Mouse (Mus musculus) kidney, adult 18-20 months (tissue): Measurements from ENCODE around the gene Zc3h13.
A peak's percentile ranks its signal among the peaks of the same experiment; 100 is the strongest.

Experiments
- DNase-seq: peaks from one replicate; pipeline ENCODE4 v3.0.0; 2021

Gene Zc3h13

DNA sequence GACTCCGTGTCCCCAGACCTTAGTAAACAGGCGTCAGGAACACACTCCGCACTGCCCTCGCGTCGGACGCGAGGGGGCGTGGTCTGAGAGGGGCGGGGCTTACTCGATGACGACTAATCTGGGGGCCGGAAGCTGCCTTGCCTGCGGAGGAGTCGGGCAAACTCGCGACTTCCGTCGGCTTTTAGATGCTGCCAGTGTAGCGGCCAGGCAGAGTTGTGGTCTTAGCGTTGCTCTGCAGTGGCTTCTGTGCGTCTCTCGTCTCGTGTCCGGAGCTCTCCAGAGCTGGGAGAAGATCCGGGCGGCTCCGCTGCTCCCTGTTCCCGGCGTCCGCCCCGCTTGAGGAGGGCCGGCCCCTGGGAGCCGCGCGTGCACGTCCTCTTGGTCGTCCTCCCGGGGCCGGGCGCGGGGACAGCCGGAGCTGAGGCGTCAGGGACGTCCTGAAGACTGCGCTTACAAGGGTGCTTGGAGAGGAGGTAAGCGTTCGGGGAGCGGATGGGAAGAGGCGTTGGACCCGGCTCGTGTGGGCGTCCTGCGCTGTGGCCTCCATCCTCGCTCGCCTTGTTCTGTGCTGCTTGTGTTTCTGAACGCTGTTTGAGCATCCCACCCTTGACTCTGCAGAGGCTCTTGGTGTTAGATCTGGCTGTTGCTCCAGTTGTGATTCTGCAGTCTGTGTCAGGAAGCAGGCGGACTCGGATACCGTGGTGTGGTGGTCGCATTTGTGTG lies at the start of gene Zc3h13:
Gene Zc3h13, plus strand, starts transcription at position 181 of the 723 bp plus-strand sequence.
- DNase-seq: peak; percentile 95

DNA sequence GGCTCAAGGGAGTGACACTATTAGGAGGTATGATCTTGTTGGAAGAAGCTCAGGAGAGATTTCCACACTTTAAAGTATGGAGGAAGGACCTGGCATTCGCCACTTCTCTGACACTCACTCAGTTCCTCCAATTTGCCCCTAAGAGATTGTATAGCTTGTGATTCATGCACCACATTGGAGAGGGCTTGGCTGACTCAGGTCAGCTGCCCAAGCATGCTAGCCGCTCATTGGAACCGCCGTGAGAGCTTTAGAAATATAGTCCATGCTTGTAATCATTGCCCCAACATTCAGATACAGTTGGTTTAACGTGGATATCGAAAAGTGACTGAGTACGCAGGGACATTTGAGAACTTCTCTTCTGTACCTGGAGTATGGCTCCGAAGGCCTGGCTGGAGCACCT lies 48.6 kb upstream of the Zc3h13 start:
- no peak for DNase-seq

DNA sequence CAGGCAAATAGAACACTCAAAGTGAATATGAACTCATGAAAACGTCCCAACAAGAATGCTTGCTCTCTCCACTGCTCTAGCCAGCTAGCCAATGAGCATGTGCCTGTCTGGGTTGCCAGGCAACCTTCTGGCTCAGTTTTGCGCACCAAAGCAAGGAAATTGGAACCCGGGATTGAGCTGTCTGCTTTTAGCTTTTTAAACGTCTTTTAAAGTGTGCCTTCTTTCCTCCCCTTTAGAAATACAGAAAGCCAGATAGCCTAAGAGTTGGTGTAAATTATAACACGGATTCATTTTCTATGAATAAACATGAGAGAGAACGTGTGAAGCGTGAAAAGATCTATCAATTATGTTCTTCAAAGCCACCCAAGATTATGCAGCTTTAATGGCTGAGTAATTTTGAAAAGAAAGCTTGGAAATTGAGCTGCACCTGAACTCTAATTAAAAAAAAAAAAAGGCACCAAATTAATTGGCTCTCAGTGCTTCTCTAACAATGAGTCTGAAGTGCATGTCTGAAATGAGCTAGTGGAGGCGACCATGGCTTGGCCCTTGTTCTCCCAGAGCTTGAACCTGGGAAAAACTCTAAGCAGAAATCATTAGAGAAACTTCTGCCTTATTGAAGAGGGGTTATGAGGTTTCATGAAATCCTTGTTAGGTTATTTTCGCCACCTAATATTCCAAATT lies 48.1 kb upstream of the Zc3h13 start:
- DNase-seq: peak; percentile 6

DNA sequence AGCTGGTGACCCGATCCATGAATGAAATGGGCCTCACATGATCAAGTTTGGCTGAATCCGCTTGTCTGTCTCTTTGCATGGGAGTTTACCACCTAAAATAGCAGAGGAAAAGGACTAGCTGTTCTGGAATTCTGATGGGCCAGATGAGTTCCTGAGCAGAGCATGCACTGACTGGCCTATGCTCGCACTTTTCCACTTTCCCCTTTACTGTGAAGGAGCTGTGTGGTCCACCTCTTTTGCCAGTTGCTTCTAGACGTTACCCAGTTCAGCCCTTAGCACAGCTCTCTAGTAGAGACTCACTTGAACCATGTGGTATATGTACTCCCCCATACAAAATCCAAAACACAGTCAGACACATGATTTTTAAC lies 47.6 kb upstream of the Zc3h13 start:
- no peak for DNase-seq

DNA sequence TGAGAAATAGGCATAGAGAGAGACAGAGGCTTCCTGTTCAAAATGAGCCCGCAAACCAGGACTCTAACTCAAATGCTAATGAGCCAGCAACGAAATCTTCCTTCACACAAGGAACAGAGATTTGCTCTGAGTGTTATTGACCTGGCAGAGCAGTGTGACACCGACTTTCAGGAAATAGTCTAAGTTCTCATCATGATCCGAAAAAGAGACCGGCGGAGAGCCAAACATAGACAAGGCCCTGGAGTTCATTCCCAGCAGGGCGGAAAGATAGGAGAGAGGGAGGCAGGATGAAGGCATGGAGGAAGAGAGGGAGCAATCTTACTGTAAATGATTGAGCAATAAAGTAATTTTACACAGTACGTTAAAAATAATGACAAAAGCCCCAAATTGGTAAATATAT lies 47.1 kb upstream of the Zc3h13 start:
- DNase-seq: no peak

DNA sequence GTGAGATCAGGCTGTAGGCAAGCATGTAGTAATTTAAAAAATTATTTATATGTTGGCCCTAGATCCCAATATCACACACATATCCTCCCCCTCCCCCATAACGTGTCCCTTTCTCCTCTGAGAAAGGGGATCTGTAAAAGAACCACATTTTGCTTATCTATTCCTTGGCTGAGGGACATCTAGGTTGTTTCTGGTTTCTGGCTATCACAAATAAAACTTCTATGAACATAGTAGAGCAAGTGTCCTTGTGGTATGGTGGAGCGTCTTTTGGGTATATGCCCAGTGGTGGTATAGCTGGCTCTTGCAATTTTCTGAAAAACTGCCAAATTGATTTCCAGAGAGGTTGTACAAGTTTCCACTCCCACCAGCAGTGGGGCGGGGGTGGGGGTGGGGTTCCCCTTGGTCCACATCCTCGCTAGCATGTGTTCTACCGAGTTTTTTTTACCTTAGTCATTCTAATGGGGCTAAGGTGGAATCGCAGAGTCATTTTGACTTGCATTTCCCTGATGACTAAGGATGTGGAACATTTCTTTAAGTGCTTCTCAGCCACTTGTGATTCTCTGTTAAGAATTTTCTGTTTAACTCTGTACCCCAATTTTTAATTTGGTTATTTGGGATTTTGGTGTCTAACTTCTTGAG lies 46.0 kb upstream of the Zc3h13 start:
- no peak for DNase-seq

DNA sequence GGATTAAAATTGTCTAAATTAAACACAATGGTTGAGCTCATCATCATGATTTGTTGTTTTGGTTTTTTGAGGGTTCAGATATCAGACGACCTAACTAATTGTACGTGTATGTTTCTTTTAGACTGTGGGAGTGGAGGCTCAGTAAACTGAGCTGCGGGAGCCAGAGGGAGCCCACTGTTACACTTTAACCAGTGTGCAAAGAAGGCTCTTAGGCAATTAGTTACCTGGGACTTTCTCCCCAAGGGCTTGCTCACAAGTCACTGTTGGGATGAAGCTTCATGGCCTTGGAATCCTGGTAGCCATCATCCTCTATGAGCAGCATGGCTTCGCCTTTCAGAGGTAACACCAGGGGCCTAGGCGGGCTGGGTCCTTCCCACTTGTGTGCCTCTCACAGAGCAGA lies 42.1 kb upstream of the Zc3h13 start, which contains the start of gene Cpb2:
Gene Cpb2, plus strand, starts transcription at position 201 of the 400 bp plus-strand sequence.
- peak; percentile 25 for DNase-seq

DNA sequence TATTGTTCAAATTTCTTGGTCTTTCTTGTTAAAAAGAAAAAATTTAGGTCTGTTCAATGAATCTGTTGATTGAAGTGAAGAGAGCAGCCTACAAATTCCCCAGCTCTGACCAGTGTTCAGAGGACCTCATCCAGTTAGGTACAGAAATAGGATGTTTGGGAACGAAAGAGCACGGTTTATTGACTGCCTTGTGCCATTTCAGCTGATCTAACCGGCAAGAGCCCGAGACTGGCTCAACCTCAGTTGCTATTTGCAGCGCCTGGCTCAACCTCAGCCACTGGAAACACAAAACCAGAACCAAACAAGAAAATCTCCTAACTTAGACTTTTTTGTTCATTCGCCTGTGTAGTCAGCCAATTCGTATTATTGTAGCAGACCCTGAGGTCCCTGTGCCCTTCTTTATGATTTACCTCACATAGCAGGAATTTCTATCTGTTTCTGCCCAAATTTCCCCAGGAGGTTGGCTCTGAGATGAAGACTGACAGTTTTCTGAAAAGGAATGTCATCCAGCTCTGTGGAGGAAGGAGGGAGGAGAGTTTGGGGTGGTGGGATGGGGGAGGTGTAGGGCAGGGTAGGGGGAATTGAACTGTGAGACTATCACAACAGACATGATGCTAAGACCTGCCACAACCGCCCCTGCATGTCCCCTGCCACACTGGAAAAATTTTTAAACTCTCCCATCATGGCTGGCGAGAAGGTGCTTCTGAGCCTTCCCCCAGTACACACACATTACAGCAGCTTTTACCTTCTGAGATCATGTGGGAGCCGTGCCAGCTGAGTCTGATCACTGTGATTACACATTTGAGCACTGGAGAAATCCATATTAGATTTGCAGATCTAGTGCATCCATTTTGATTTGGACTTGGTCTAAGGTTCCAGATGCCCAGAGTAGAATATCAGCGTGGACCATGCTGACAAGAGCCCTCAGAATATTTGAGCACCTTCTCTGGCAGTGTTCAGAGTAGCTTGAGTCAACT lies 37.9 kb upstream of the Zc3h13 start:
- no peak for DNase-seq

DNA sequence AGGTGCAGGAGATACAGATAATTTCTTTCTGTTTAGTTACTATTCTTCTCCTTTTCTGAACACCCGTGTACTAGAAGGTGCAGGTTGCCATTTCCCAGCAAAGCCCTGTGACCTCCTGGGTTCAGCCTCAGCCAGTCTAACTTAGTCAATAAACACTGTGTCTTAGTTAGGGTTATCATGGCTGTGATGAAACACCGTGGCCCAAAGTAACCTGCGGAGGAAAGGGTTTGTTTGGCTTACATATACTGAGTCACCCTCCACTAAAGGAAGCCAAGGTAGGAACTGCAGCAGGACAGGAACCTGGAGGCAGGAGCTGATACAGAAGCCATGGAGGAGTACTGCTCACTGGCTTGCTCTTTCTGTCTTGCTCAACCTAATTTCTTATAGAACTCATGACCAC lies 33.7 kb upstream of the Zc3h13 start:
- no peak for DNase-seq

DNA sequence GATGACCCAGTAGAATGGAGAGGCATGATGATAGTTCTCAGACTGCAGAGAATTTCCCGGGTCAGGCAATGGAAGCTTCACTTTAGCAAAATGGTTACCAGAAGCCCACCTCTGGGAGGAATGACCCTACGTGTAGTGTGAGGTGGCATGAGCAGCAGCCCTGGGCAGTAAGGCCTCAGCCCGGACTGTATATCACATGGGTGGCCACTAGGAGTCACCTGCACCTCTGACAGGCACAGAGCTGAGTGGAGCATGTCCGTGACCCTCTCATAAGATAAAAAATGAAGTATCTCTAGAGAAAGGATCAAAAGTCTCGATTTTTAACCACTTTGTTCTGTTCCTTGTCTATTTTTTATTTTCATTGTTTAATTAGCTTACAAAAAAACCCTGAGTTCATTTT lies 27.7 kb upstream of the Zc3h13 start:
- peak; percentile 6 for DNase-seq

DNA sequence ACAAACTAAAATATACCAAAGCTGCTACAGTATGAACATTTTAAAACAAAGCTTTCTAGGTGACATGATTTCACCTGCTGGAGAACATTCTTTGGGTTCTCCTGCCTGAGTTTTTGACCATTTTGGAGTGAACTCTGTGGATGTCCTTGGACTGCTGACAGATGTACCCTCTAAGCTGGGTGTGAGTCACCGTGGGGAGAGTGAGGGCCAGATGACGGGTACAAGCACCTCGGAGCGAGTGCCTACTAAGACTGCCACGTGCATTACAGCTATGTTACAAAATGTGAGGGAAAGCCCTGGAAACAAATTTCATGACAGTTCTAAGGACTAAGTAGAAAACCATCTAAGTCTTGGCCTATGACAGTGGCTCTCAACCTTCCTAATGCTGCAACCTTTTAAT lies 14.6 kb upstream of the Zc3h13 start:
- DNase-seq: no peak

DNA sequence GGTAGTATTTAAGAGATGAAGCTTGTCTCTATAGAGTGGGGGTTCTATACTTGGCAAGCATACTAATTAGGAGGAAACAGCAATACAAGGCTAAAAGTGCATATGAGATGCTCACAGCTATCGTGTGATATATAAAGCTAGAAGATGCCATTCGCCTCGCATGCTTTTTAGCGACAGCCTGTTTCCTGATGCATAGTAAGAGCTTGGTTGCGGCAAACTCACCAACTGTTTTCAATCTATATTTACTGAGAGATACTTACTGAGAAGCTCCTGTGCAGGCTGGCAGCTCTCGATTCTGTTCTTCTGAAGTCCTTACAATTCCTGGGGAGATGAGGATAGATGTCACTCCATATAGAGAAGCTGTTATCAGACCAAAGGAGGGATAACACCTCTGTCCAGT lies 4.5 kb upstream of the Zc3h13 start:
- DNase-seq: no peak

DNA sequence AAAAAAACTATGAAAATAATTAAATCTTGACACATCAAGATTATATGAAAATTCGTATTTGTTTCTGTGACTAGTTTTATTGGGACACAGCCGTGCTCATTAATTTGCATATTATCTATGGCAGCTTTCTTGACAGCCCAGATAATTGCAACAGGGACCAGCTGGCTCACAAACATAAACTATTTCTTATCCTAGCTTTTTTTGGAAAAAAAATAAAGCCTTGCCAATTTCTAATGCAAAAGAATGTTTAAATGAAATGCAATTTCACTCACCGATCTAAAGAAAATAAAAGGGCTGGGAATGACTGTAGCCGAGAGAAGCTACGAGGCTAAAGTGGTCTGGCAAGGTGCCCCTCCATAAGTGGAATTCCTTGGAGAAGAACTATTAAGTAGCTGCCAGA lies 3.8 kb upstream of the Zc3h13 start:
- no peak for DNase-seq

DNA sequence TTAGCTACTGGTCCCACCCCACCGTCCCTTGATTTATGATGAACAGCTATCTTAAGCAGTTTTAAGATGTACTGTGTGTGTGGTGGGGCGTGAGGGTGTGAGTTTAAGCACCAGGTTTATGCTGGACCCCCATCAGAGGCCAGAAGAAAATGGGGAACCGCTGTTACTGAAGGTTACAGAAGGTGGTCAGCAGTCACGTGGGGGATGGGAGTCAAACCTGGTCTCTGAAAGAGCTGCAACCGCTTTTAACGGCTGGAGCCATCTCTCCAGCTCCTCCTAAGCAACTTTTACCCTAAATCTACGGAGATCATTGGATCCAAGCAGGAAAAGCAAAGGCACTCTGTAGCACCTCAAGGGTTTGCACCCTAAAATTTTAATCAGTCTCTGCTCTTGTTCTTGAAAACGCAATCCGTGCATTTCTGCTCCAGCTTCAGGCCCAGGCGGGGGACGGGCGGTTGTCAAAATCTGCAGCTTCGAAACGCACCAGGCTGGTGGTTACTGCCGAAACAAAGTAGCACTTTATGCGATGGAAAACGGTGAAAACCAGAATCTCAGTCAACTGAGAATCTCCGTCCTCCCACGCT lies 472 bp upstream of the Zc3h13 start:
- DNase-seq: no peak

DNA sequence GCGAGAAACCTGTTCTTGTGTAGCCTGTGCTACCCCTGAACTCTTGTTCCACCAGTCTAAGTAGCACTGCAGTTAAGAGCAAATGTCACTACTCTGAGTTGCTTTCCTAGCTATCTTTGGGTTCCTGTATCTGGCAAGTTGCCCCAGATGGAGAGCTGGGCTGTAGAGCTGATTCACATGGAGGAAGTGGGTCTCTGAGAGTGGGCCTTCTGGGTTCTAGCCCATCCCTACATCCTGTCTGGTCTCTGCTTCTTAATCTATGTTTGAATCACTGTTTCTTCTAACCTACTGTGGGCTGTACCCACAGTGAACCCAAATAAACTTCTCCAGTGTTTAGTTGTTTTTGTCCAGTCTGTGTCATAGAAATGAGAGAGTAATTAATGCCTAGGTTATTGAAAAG lies 16.9 kb downstream of the Zc3h13 start:
- no peak for DNase-seq

DNA sequence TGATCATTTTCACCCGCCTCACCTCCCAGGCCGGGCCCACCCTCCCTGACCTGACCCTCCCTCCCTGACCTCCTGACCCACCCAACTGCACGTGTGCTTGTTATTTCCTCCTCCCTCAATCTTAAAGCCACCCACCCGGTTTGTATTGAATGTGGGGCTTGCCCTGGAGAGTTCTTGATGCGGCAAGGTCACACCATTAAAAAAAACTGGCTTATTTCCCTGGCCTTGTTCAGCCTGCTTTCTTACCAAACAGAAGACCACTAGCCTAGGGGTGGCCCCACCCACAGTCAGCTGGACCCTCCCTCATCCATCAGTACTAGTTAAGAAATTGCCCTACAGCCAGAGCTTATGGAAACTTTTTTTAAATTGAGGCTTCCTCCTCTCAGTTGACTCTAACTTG lies 19.6 kb downstream of the Zc3h13 start:
- DNase-seq: no peak

DNA sequence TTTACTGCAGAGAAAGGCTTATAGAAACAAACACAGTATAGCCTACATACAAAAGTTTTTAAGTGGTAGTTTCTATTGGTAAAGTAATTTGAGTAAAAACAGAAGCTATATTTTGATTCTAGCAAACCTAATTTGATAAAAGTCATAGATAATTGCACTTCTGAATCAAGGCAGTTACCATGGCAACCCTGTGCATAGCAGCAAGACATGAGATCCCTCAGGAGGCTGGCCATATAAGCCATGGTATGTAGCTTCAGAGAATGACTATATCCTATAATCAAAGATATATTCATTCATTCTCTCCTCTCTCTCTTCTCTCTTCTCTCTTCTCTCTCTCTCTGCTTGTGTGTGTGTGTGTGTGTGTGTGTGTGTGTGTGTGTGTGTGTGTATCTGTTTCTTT lies 23.7 kb downstream of the Zc3h13 start:
- no peak for DNase-seq

DNA sequence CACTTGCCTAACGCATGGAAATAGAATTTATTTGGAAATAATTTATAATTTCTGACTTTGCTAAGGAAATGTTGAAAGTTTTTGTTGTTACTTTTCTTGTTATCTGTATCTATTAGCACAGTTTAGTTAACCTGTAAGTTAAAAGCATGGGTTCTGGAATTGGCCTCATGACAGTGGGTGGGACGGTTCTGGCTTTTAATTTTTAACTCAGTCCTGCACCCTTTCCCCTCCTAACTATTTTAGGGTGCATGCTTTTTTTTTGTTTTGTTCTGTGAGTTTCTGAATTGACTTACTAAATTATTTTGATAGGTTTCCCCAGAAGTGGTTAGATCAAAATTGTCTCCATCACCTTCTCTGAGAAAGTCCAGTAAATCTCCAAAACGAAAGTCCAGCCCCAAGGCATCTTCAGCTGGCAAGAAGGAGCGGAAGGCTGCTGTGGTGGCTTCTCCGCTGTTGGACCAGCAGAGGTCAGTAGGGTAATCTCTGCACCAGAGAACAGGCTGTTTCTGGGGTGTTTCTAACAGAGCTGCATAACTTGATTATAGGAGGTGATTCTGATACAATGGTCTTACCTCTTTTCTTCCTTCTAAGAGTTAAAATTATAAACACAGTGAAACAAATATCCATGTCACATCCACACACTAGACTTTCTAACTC lies 25.3 kb downstream of the Zc3h13 start:
- DNase-seq: peak; percentile 23

DNA sequence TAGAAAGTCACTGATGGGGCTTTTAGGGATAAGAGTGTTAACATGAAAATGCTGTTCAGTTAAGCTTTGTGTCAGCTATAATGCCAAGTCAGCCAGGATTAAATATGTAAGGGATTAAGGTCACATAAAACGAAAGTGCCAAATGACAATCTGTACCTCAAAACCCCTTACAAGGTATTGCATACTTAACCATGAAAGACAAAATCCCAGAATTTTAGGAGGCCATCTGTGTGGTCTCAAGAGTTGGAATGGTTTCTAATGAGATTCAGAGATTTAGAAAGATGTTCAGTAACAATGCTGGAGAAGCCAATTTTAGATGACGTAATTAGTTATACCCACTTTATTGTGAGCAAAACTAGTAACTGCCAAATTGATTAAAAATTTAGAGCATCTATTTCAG lies 30.3 kb downstream of the Zc3h13 start:
- no peak for DNase-seq

DNA sequence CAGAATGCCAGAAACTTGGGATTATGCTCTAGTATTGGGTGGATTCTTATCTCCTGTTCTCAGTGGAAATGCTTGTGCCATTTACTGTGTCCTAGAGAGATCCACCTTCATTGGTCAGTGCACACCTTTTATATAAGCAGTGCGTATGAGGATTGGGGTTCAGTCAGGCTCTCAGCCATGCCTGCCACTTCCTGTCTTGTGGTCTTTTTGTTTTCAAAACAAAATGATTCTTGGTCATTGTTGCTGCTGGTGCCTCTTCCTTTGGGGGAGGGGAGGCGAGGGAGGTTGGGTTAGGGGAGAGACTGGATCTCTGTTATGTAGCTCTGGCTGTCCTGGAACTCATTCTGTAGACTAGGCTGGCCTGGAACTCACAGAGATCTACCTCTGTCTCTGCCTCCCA lies 34.6 kb downstream of the Zc3h13 start:
- no peak for DNase-seq

DNA sequence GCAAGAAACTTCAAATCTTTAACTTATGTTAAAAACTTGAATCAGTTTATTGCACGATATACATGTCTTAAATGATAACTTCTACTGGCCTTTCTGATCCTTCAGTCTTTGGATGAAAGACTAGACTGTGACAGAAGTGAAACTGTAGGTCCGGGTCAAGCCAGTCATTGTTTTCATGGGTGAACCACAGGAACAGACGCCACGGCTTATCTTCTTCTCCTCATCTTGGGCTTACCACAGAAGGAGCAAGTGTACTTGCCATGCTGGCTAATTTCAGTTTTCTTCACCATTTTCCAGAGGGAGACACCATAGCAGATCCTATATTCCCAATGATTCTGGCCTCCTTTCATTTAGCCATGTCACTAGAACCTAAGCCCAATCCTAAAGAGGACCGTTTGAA lies 36.1 kb downstream of the Zc3h13 start:
- DNase-seq: no peak

DNA sequence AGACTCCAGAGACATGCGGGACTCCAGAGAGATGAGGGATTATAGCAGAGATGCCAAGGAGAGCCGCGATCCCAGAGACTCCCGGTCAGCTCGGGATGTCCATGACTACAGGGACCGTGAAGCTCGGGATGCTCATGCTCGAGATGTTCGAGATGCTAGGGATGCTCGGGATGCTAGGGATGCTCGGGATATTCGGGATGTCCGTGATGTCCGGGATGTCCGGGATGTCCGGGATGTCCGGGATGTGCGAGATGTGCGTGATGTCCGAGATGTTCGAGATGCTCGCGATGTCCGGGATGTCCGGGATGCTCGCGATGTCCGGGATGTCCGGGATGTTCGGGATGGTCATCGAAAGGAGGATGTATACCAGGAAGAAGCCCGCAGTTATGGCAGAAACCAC lies 39.2 kb downstream of the Zc3h13 start:
- DNase-seq: no peak
